Mouse (Mus musculus) E14TG2a.4 (cell line): ENCODE data around the gene Ppp4r2.

Experiments used
- CTCF ChIP-seq: conservative IDR thresholded peaks from 2 replicates; pipeline ENCODE4 v1.5.1; 2014; ENCODE audit warnings: low read length
- NANOG ChIP-seq: IDR thresholded peaks from 2 replicates; pipeline ENCODE4 v1.6.1; 2014; ENCODE audit warnings: borderline replicate concordance, low read length, mixed read lengths
- POU5F1 ChIP-seq: IDR thresholded peaks from 2 replicates; pipeline ENCODE4 v1.6.1; 2014; ENCODE audit warnings: low read length, borderline replicate concordance

GRCm38 (mm10) chr6:100873191-100873590 lies 39.8 kb downstream of the Ppp4r2 start:
- TF ChIP-seq CTCF (no peak), NANOG (no peak), POU5F1 (no peak)
